Mouse (Mus musculus): ENCODE data around the gene Atp8b5. TPM values are rescaled to one million over a fixed set of nuclear protein-coding genes. Genes with fewer than 3 reads are reported as not detected.
A peak's percentile ranks its signal among the peaks of the same experiment; 100 is the strongest.

Gene Atp8b5
- total and polyA plus RNA-seq, 3 experiments, result 0.08 to 0.14 TPM; not detected in 1

GRCm38 (mm10) chr4:43267323-43267658 is 332 bp downstream of the Atp8b5 start:
- H3K4me3 ChIP-seq, result no peak overlapping the region
- no peak overlapping the region for H3K27ac ChIP-seq
- no peaks in the 10 kb centered on the region for H3K79me2 ChIP-seq (replicated peaks; ENCODE audit: control insufficient read depth, insufficient read depth, low read length)
- intact Hi-C loops (cut with DNase I), result loop anchor here (1.0 to 5.0 kb wide), 3 partner anchors 114 to 215 kb away; partner anchors contain the start of genes Rusc2 and Sit1
- H3K9ac ChIP-seq (ENCODE audit: low read depth, low read length), result no peak overlapping the region
- DNase-seq, result no peak
- no peaks in the 10 kb centered on the region for H3K27me3 ChIP-seq (ENCODE audit: control insufficient read depth, insufficient read depth, low read length)
- no peaks in the 10 kb centered on the region for H3K36me3 ChIP-seq (ENCODE audit: control insufficient read depth, insufficient read depth, low read length)
- 10% methylated on average over 2 of the region's 2 CpGs for WGBS
- H3K4me1 ChIP-seq (ENCODE audit: control insufficient read depth, insufficient read depth, low read length), result no peaks in the 10 kb centered on the region
- no peak for TF ChIP-seq EP300 (IDR thresholded peaks at IDR 0.05; ENCODE audit: insufficient read depth, low read depth, low read length)
- TF ChIP-seq POLR2A (IDR thresholded peaks at IDR 0.05; ENCODE audit: insufficient read depth, low read depth, low read length), result no peak
- no peak for TF ChIP-seq CTCF (IDR thresholded peaks at IDR 0.05)

GRCm38 (mm10) chr4:43285476-43285875 is 18.5 kb downstream of the Atp8b5 start:
- Histone ChIP-seq H3K27ac (no peak overlapping the region), H3K4me3 (no peak overlapping the region), H3K79me2 (replicated peaks; ENCODE audit: control insufficient read depth, insufficient read depth, low read length) (no peaks in the 10 kb centered on the region), H3K9ac (ENCODE audit: low read depth, low read length) (no peak overlapping the region), H3K27me3 (ENCODE audit: control insufficient read depth, insufficient read depth, low read length) (no peaks in the 10 kb centered on the region), H3K36me3 (ENCODE audit: control insufficient read depth, insufficient read depth, low read length) (no peaks in the 10 kb centered on the region), H3K4me1 (ENCODE audit: control insufficient read depth, insufficient read depth, low read length) (no peaks in the 10 kb centered on the region; the same call in 1 of the 2 replicates)
- no peak for TF ChIP-seq CTCF (IDR thresholded peaks at IDR 0.05)
- no peak for DNase-seq
- WGBS, result 77% methylated on average over 5 of the region's 5 CpGs
- intact Hi-C loops (cut with DNase I), result no loop called here

- peak in 1 of 2 experiments; percentile 10 for DNase-seq
- intact Hi-C loops (cut with DNase I), result no loop called here
- Histone ChIP-seq H3K4me1 (ENCODE audit: control insufficient read depth, insufficient read depth, low read length) (no peaks in the 10 kb centered on the region; the same call in 1 of the 2 replicates), H3K9ac (ENCODE audit: low read depth, low read length) (no peak overlapping the region), H3K79me2 (replicated peaks; ENCODE audit: control insufficient read depth, insufficient read depth, low read length) (no peaks in the 10 kb centered on the region), H3K36me3 (ENCODE audit: control insufficient read depth, insufficient read depth, low read length) (no peaks in the 10 kb centered on the region), H3K27me3 (ENCODE audit: control insufficient read depth, insufficient read depth, low read length) (no peaks in the 10 kb centered on the region), H3K4me3 (no peak overlapping the region), H3K27ac (no peak overlapping the region)
- WGBS, result 31% methylated on average over 3 of the region's 3 CpGs
- TF ChIP-seq POLR2A (IDR thresholded peaks at IDR 0.05; ENCODE audit: insufficient read depth, low read depth, low read length), result no peak
- TF ChIP-seq EP300 (IDR thresholded peaks at IDR 0.05; ENCODE audit: insufficient read depth, low read depth, low read length), result no peak
- no peak for TF ChIP-seq CTCF (IDR thresholded peaks at IDR 0.05)
Observed at GRCm38 (mm10) chr4:43287305-43287704, 20.3 kb downstream of the Atp8b5 start.

- 41% methylated on average over 6 of the region's 6 CpGs for WGBS
- Histone ChIP-seq H3K9ac (ENCODE audit: low read depth, low read length) (no peak overlapping the region), H3K79me2 (replicated peaks; ENCODE audit: control insufficient read depth, insufficient read depth, low read length) (no peaks in the 10 kb centered on the region), H3K27ac (no peak overlapping the region), H3K36me3 (ENCODE audit: control insufficient read depth, insufficient read depth, low read length) (no peaks in the 10 kb centered on the region), H3K4me1 (ENCODE audit: control insufficient read depth, insufficient read depth, low read length) (no peaks in the 10 kb centered on the region), H3K27me3 (ENCODE audit: control insufficient read depth, insufficient read depth, low read length) (no peaks in the 10 kb centered on the region), H3K4me3 (no peak overlapping the region)
- no peak for DNase-seq
- TF ChIP-seq EP300 (IDR thresholded peaks at IDR 0.05; ENCODE audit: insufficient read depth, low read depth, low read length) (no peak), CTCF (IDR thresholded peaks at IDR 0.05) (peak; percentile 35)
- intact Hi-C loops (cut with DNase I), result no loop called here
Observed at GRCm38 (mm10) chr4:43294001-43294400, 27.0 kb downstream of the Atp8b5 start.

- no peak overlapping the region for H3K9ac ChIP-seq (ENCODE audit: low read depth, low read length)
- H3K4me3 ChIP-seq, result no peak overlapping the region
- intact Hi-C loops (cut with DNase I), result no loop called here
- H3K27ac ChIP-seq, result no peak overlapping the region
- WGBS, result 58% methylated on average over 11 of the region's 11 CpGs
- no peaks in the 10 kb centered on the region for H3K36me3 ChIP-seq (ENCODE audit: control insufficient read depth, insufficient read depth, low read length)
- H3K4me1 ChIP-seq (ENCODE audit: control insufficient read depth, insufficient read depth, low read length), result no peaks in the 10 kb centered on the region
- no peaks in the 10 kb centered on the region for H3K27me3 ChIP-seq (ENCODE audit: control insufficient read depth, insufficient read depth, low read length)
- DNase-seq, result no peak
- no peaks in the 10 kb centered on the region for H3K79me2 ChIP-seq (replicated peaks; ENCODE audit: control insufficient read depth, insufficient read depth, low read length)
- no peak for TF ChIP-seq EP300 (IDR thresholded peaks at IDR 0.05; ENCODE audit: insufficient read depth, low read depth, low read length)
- TF ChIP-seq POLR2A (IDR thresholded peaks at IDR 0.05; ENCODE audit: insufficient read depth, low read depth, low read length), result no peak
- TF ChIP-seq CTCF (IDR thresholded peaks at IDR 0.05), result no peak
Observed at GRCm38 (mm10) chr4:43309696-43310338, 42.9 kb downstream of the Atp8b5 start.

GRCm38 (mm10) chr4:43321536-43321935 is 54.6 kb downstream of the Atp8b5 start:
- TF ChIP-seq CTCF (IDR thresholded peaks at IDR 0.05), result no peak
- TF ChIP-seq EP300 (IDR thresholded peaks at IDR 0.05; ENCODE audit: insufficient read depth, low read depth, low read length), result no peak
- no peak for TF ChIP-seq POLR2A (IDR thresholded peaks at IDR 0.05; ENCODE audit: insufficient read depth, low read depth, low read length)
- Histone ChIP-seq H3K79me2 (replicated peaks; ENCODE audit: control insufficient read depth, insufficient read depth, low read length) (no peaks in the 10 kb centered on the region), H3K4me3 (no peak overlapping the region), H3K27ac (no peak overlapping the region), H3K4me1 (ENCODE audit: control insufficient read depth, insufficient read depth, low read length) (no peaks in the 10 kb centered on the region), H3K9ac (ENCODE audit: low read depth, low read length) (no peak overlapping the region), H3K36me3 (ENCODE audit: control insufficient read depth, insufficient read depth, low read length) (no peaks in the 10 kb centered on the region), H3K27me3 (ENCODE audit: control insufficient read depth, insufficient read depth, low read length) (no peaks in the 10 kb centered on the region)
- WGBS, result 68% methylated on average over 4 of the region's 4 CpGs
- no peak for DNase-seq
- intact Hi-C loops (cut with DNase I), result no loop called here
